Mouse (Mus musculus): ENCODE results near the gene Tmtc4. TPM values are rescaled to one million over a fixed set of nuclear protein-coding genes. Genes with fewer than 3 reads are reported as not detected.
A peak's percentile ranks its signal among the peaks of the same experiment; 100 is the strongest.

Tmtc4 gene
- polyA plus RNA-seq, 1 experiment: 17.0 TPM

- no peak for DNase-seq (ENCODE audit: extremely low spot score in 1 of 2, low spot score in 1 of 2)
Measured at GRCm38 (mm10) chr14:122905007-122905406, 78.8 kb downstream of the Tmtc4 start.

GRCm38 (mm10) chr14:122903923-122904351, 79.9 kb downstream of the Tmtc4 start:
- DNase-seq (ENCODE audit: extremely low spot score in 1 of 2, low spot score in 1 of 2): no peak

DNA sequence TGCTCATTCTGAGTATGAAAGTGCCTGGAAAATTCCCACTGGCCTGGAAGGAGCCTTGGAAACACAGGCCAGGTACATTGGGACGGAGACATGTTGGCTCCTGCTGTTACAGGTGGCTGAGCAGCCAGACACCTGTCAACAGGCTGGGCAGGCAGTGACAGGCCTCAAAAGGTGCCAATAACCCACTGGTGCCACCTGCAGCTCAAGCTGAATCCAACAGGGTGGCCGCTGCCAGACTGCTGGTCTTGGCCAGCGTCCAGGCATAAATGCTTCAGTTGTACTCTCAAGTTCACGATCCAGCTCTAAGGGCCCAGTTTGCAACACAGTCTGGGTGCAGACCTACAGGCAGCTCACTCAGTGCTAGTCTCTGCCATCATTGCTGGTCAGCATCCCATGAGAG, 81.0 kb downstream of the Tmtc4 start:
- DNase-seq (ENCODE audit: extremely low spot score in 1 of 2, low spot score in 1 of 2): peak in 1 of 2 experiments; percentile 50

DNA sequence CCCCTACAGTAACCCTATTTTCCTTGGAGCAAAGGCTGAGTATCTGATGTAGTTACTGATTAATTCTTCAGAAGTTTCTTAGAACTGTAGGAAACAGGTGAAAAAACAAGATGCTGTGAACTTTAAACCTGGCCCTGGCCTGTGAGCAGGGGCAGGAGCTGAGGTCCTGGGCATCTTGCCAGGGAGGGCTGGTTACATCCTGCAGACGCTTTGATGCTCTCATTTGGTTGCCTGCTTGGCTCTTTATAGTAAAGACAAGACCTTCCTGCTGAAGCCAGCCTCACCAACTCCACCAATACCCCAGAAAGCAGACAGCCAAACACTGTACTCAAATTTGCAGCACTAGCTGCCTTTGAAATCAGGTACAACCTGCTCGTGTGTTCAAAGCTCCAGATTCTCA, 81.7 kb downstream of the Tmtc4 start:
- DNase-seq (ENCODE audit: extremely low spot score in 1 of 2, low spot score in 1 of 2): no peak

DNA sequence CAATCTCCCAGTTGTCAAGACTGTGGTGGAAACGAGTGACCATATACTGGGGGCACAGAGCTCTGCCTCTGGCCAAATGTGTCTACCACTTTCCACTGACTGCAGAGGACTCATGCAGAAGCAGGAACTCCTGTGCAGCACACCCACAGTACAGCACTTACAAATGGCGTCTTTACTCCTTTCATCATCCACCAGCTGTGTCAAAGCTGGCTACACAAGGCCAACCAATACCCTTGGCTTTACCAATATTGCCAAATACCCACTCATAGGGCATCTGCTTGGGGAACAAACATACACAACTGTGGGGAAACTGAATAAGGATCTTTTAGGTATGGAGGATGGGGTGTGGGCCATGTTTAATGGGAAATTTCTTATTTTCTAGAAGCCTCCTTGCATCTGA, 82.1 kb downstream of the Tmtc4 start:
- no peak for DNase-seq (ENCODE audit: extremely low spot score in 1 of 2, low spot score in 1 of 2)

DNA sequence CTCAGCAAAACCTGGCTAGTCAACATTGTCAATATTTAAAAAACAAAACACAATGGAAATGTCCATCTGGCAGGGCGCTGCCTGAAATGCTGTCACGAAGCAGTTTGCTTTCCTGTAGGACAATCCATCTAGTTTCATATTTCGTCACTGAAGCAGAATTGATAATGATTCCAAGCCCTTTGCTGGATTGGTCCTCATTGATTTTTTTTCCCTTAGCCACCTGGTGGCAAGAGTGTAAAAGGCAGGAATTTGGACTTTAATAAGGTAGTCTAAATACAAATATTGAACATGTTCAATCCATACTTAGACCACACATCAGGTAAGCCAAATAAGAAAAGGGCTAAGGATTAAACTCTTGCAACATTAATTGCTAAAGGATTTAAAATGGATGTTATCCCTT, 82.7 kb downstream of the Tmtc4 start:
- no peak for DNase-seq (ENCODE audit: extremely low spot score in 1 of 2, low spot score in 1 of 2)

DNA sequence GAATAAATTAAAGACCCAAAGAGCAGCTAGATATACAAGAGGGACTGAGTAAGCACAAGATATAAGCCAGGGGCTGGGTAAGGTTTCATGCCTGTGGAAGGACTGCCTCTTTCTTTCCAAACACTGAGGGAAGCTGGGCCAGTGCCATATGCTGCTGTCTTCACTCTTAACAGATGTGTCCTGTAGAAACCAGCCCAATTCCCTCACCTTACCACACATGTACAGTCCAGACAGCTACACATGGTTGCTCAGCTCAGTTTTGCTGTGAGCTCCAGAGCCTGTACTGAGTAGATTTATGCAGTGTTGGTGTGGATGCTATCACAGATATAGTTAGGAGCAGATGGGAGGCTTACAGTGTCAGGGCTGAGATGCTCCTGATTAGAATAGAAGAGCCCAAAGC, 83.2 kb downstream of the Tmtc4 start:
- DNase-seq (ENCODE audit: extremely low spot score in 1 of 2, low spot score in 1 of 2): no peak

DNA sequence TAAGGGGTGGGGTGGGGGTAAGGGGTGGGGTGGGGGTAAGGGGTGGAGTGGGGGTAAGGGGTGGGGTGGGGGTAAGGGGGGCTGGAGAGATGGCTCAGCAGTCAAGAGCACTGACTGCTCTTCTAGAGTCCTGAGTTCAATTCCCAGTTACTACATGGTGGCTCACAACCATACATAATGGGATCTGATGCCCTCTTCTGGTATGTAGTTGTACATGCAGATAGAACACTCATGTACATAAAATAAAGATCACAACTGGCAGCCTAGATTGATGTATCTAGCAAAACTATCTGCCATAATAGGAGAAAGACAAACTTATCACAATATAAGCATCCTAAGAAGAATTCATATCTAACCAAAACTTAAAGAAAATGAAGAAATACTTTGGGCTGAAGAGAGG, 85.3 kb downstream of the Tmtc4 start:
- DNase-seq (ENCODE audit: extremely low spot score in 1 of 2, low spot score in 1 of 2): no peak

GRCm38 (mm10) chr14:122896106-122896505, 87.7 kb downstream of the Tmtc4 start:
- DNase-seq (ENCODE audit: extremely low spot score in 1 of 2, low spot score in 1 of 2): no peak

GRCm38 (mm10) chr14:122891470-122891968, 92.3 kb downstream of the Tmtc4 start:
- DNase-seq (ENCODE audit: extremely low spot score in 1 of 2, low spot score in 1 of 2): no peak

DNA sequence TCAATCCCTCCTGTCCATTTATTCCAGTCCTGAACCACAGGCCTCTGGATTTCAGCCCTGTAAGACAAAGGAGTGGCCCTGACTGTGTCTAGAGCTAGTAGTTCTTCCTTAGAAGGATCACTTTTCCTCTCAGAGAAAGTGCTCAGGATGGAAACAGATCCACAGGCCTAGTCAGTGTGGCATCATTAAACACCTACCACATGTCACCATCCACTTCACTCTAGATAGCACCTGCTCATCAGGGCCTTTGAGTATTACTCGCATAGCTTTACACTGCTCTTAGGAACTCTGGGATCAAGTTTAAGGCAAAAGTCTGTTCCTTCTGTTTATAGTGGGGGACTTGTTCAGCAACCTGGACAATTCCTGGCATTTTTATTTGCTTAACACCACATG, 95.4 kb downstream of the Tmtc4 start:
- DNase-seq (ENCODE audit: extremely low spot score in 1 of 2, low spot score in 1 of 2): no peak

DNA sequence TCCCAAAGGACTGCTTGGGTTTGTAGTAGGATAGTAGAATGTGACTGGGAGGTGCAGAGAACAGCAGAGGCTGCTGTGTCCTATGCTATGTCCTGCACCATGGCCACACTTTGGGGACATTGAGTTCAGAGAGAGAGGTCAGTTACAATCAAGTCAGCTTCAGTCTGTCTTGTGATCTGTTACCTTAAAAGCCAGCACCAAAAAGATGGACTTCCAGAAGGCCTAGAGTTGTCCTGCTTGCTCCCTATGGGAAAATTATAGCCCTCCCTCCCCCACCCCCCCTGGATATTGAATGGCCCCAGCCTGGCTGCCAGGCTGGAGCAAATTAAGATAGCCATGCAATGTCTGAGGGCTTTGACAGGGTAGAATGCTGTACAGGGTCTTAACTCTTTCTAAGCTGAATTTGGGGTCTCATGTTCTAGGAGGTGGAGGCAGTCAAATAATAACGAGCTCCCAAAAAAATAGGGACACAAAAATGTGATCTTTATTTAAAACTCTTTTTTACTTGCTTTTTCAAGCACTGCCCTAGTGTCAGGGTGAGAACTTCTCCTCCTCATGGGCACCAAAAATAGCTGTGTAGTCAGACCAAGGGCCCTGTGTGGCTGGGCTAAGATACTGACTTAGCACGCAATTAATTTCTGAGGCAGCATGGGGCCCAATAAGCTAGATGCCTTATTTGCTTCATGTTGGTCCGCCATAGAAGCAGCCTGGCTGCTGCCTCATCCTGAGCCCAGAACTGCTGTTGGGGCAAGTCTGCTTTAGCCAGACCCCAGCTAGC, 95.9 kb downstream of the Tmtc4 start:
- no peak for DNase-seq (ENCODE audit: extremely low spot score in 1 of 2, low spot score in 1 of 2)

- no peak for DNase-seq (ENCODE audit: extremely low spot score in 1 of 2, low spot score in 1 of 2)
Measured at GRCm38 (mm10) chr14:122887278-122887677, 96.6 kb downstream of the Tmtc4 start.

DNA sequence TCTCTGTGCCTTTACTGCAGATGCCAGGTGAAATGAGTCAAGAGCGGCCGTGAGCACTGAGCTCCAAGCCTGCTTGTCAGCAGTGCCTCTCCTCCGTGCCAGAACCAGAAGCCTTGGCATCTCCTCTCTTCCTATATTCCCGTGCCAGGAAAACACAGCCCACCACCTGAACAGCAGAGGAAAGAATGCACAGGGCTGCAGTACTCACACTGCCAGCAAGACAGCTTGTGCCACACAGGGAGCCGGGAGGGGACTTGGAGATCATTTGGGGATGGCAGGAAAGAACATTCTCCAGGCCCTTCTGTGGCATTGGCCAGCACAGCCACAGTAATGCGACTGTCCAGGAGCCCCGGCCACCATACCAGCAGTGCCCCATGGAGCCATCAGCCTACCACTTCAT, 97.9 kb downstream of the Tmtc4 start:
- peak in 1 of 2 experiments; percentile 54 for DNase-seq (ENCODE audit: extremely low spot score in 1 of 2, low spot score in 1 of 2)

DNA sequence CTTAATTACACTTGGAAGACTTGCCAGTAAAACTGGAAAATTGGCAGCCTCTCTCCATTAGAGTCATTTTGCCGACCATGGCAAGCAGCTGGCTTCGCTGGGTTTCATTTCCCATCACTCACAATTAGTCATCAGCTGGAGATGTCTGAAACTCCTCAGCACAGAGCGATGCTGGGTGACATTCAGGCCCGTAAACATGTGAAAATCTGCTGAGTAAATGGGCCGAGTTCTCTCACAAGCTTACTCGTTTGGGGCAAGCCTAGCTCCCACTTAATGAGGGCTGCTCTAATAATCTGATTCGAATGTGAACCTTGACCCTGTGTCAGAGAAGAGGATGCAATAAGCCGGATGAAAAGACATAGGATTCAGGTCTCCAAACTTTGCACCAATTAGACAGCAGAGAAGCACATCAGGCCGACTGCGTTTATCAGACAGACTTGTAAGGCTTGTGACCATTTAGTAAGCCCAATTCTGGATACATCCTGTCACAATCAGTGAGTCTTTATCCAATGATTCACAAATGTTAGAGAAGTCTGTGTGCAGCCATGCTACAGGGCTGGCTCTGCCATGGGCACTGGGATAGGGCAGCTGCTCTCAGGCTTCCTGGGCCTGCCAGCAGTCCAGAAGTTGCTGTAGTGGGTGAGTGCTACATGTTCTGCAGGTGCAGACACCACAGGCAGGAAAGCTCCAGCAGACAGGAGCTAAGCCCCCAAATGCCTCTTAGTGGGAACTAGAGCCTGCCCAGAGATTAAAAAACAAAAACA, 99.8 kb downstream of the Tmtc4 start:
- peak in 1 of 2 experiments; percentile 48 for DNase-seq (ENCODE audit: extremely low spot score in 1 of 2, low spot score in 1 of 2)

GRCm38 (mm10) chr14:122883410-122883806, 100.4 kb downstream of the Tmtc4 start:
- DNase-seq (ENCODE audit: extremely low spot score in 1 of 2, low spot score in 1 of 2): no peak

- no peak for DNase-seq (ENCODE audit: extremely low spot score in 1 of 2, low spot score in 1 of 2)
Measured at GRCm38 (mm10) chr14:122882795-122883409, 100.9 kb downstream of the Tmtc4 start.

GRCm38 (mm10) chr14:122882201-122882639, 101.6 kb downstream of the Tmtc4 start:
- DNase-seq (ENCODE audit: extremely low spot score in 1 of 2, low spot score in 1 of 2): no peak

DNA sequence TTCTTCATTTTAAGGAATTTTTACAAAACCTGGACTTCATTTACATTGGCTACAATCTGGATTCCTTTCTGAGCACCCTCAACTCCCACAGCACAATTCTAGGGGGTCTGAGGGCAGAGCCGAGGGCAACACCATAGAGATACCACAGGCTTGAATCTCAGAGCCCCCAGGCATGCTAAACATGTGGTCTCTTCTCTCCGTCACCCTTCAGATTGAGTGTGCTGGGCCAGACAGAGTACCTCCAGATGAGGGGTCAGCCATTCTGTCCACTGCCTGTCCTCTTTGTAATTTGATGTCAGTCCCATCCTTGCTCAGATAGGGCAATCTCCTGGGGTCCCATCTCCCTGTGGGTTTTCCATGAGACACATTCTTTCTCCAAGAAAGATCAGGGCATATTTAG, 102.1 kb downstream of the Tmtc4 start:
- no peak for DNase-seq (ENCODE audit: extremely low spot score in 1 of 2, low spot score in 1 of 2)

DNA sequence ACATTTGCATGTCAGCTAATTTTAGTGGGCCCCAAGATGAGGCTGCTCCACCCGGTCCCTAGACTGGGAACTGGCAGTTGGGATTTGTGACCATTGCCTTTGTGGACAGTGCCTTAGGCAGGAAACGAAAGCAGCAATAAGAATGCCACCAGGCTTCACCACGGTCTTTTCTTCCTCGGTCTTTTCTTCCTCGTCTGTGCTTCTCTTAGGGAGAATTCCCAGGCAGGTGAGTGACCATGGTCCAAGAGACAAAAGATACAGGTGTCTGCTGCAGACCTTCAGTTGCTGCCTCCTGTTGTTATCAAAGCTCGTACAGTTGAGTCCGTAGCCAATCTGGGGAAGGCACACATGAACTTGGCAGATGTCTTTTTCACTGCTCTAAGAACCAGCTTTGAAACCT, 103.5 kb downstream of the Tmtc4 start:
- DNase-seq (ENCODE audit: extremely low spot score in 1 of 2, low spot score in 1 of 2): no peak

DNA sequence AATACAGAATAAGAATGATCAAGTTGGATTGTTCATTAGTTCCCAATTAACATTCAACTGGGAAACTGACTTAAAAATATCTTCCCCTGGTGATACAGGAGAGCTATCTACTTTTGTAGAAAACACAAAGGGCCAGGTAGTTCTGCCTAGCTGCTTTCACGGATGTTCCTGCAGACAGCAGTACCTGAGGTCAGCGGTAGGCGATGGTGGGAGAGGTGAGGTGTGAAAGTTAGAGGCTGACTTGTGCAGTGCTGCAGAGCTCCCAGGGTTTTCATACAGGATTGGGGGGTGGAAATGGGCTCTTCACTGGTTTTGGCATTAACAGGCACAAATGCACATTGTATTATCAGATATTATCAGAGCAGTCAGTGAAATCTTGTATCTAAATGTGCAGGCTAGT, 106.0 kb downstream of the Tmtc4 start:
- no peak for DNase-seq (ENCODE audit: extremely low spot score in 1 of 2, low spot score in 1 of 2)
